Mouse (Mus musculus) kidney, adult 2 months (tissue): ENCODE data around the gene Trio. TPM values are rescaled to one million over a fixed set of nuclear protein-coding genes. Genes with fewer than 3 reads are reported as not detected.
A peak's percentile ranks its signal among the peaks of the same experiment; 100 is the strongest.

ENCODE experiments used
- DNase-seq: peaks from one replicate; pipeline ENCODE4 v3.0.0; 2021
- H3K27ac ChIP-seq: fragments of 200-500 bp; 2 replicates; pipeline ENCODE4 v1.5.1; 2012; ENCODE audit warnings: low read depth, low read length, control low read depth, inconsistent platforms; ENCODE audit not compliant: insufficient read depth
- H3K27me3 ChIP-seq: fragments of 200-500 bp; replicated peaks from 2 replicates; pipeline ENCODE4 v1.6.1; 2012; ENCODE audit warnings: mild to moderate bottlenecking, moderate library complexity, low read length, inconsistent platforms; ENCODE audit not compliant: control insufficient read depth, insufficient read depth
- H3K36me3 ChIP-seq: fragments of 200-500 bp; 2 replicates; pipeline ENCODE4 v1.6.1; 2012; ENCODE audit warnings: mild to moderate bottlenecking, moderate library complexity, low read length, inconsistent platforms; ENCODE audit not compliant: control insufficient read depth, insufficient read depth
- H3K4me1 ChIP-seq: fragments of 200-500 bp; 2 replicates; pipeline ENCODE4 v1.6.1; 2011; ENCODE audit warnings: low read length; ENCODE audit not compliant: control insufficient read depth, insufficient read depth
- H3K4me3 ChIP-seq: fragments of 200-500 bp; 2 replicates; pipeline ENCODE4 v1.5.1; 2011; ENCODE audit warnings: mild to moderate bottlenecking, low read depth, low read length, control low read depth; ENCODE audit not compliant: insufficient read depth
- CTCF ChIP-seq: fragments of 200-500 bp; conservative IDR thresholded peaks from 2 replicates; pipeline ENCODE4 v1.5.1; 2011; ENCODE audit warnings: low read depth, mild to moderate bottlenecking, control low read depth, low read length, moderate library complexity, mixed read lengths; ENCODE audit not compliant: insufficient read depth, insufficient read length
- POLR2A ChIP-seq: fragments of 200-500 bp; IDR thresholded peaks from one replicate; pipeline ENCODE4 v1.6.1; 2011; ENCODE audit warnings: low read depth, low read length, control low read depth
- WGBS: fragments of 180-500 bp; shearing (Covaris S2); methylation state at CpG from one replicate; pipeline ENCODE4 v1.1.7; 2018; 5-methylcytosine and 5-hydroxymethylcytosine counted together
- polyA plus RNA-seq: library from polyadenylated mRNA; depleted of rRNA; stranded (reverse); fragments of >200 nt; gene quantifications from 2 replicates; pipeline ENCODE4 v1.2.3, GENCODE M21; 2012

Gene Trio
- polyA plus RNA-seq, 1 experiment, result 37.2 TPM

- peak overlapping the region; percentile 90 for H3K27ac ChIP-seq
- peaks cover 24% of the 10 kb centered on the region for H3K4me1 ChIP-seq
- no peaks in the 10 kb centered on the region for H3K36me3 ChIP-seq
- peak; percentile 81 for DNase-seq
- 1% methylated on average over 81 of the region's 81 CpGs for WGBS
- peak overlapping the region; percentile 98 for H3K4me3 ChIP-seq
- TF ChIP-seq POLR2A (no peak), CTCF (no peak)
- H3K27me3 ChIP-seq, result no peaks in the 10 kb centered on the region
Observed at GRCm38 (mm10) chr15:28024031-28024964, 1.4 kb downstream of the Trio start.

GRCm38 (mm10) chr15:28021591-28022209 lies 3.9 kb downstream of the Trio start:
- Histone ChIP-seq H3K27me3 (no peaks in the 10 kb centered on the region), H3K36me3 (no peaks in the 10 kb centered on the region), H3K4me1 (peaks cover 26% of the 10 kb centered on the region), H3K27ac (no peak overlapping the region), H3K4me3 (no peak overlapping the region)
- 27% methylated on average over 15 of the region's 15 CpGs for WGBS
- DNase-seq, result peak; percentile 69
- TF ChIP-seq CTCF, result no peak

- TF ChIP-seq CTCF (peak; percentile 33; the same call in 1 of the 2 replicates), POLR2A (no peak)
- WGBS, result 47% methylated on average over 7 of the region's 7 CpGs
- Histone ChIP-seq H3K36me3 (no peaks in the 10 kb centered on the region), H3K4me1 (peaks cover 26% of the 10 kb centered on the region), H3K4me3 (no peak overlapping the region), H3K27me3 (no peaks in the 10 kb centered on the region), H3K27ac (no peak overlapping the region)
- peak; percentile 81 for DNase-seq
Observed at GRCm38 (mm10) chr15:28019393-28020070, 6.1 kb downstream of the Trio start.

GRCm38 (mm10) chr15:28007516-28007915 lies 18.1 kb downstream of the Trio start:
- no peak overlapping the region for H3K27ac ChIP-seq

GRCm38 (mm10) chr15:28004192-28004767 lies 21.4 kb downstream of the Trio start:
- Histone ChIP-seq H3K27me3 (no peaks in the 10 kb centered on the region), H3K36me3 (no peaks in the 10 kb centered on the region), H3K4me3 (no peak overlapping the region), H3K27ac (peak overlapping the region; percentile 54; the same call in 1 of the 2 replicates), H3K4me1 (peaks cover 23% of the 10 kb centered on the region)
- no peak for DNase-seq
- no peak for TF ChIP-seq CTCF
- TF ChIP-seq POLR2A, result no peak
- 51% methylated on average over 5 of the region's 5 CpGs for WGBS

More at GRCm38 (mm10) chr15:28007516-28007915, 18.1 kb downstream of the Trio start:
- no peak for TF ChIP-seq CTCF
- no peak for TF ChIP-seq POLR2A
- peaks cover 15% of the 10 kb centered on the region for H3K4me1 ChIP-seq
- WGBS, result 65% methylated on average over 3 of the region's 3 CpGs
- DNase-seq, result no peak
- no peaks in the 10 kb centered on the region for H3K27me3 ChIP-seq
- no peaks in the 10 kb centered on the region for H3K36me3 ChIP-seq
- H3K4me3 ChIP-seq, result no peak overlapping the region

- Histone ChIP-seq H3K36me3 (no peaks in the 10 kb centered on the region), H3K27ac (peak overlapping the region; percentile 16; the same call in 1 of the 2 replicates), H3K4me1 (peaks cover 33% of the 10 kb centered on the region), H3K27me3 (no peaks in the 10 kb centered on the region), H3K4me3 (no peak overlapping the region)
- TF ChIP-seq CTCF, result no peak
- no peak for TF ChIP-seq POLR2A
- DNase-seq, result no peak
- 94% methylated on average over 3 of the region's 3 CpGs for WGBS
Observed at GRCm38 (mm10) chr15:28002515-28002914, 23.1 kb downstream of the Trio start.
